Mouse (Mus musculus): ENCODE data around the gene Mrpl11.
A peak's percentile ranks its signal among the peaks of the same experiment; 100 is the strongest.
"Not testable (repeated sequence)": the region's sequence is repeated elsewhere in the genome, so short reads cannot be mapped to it uniquely, and the experiment has no call there.

Mrpl11 gene

GRCm38 (mm10) chr19:4961928-4962601, at the start of gene Mrpl11:
Gene Mrpl11 (plus strand): TSS chr19:4962147.
- peak; percentile 92 for DNase-seq

- DNase-seq, result no peak
Observed at GRCm38 (mm10) chr19:4915924-4916603, 45.9 kb upstream of the Mrpl11 start.

DNA sequence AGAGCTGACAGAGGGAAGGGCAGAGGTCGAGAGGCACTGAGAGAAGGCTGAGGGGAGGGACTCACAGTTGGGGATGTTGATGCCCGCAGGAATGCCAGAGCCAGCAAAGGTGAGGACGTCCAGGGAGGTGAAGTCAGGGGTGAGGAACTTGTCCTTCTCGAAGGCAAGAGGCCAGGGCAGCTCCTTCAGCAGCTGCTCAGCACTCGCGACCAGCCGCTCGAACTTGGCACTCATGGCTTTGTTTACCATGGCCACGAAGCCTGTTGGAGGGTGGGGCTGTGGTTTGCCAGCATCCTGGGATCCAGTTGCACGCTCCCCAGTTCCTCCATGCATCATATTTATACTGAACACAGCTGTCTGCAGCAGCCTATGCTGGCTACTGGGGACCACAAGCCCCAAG, 45.1 kb upstream of the Mrpl11 start:
- DNase-seq, result no peak

- no peak for DNase-seq
Observed at GRCm38 (mm10) chr19:4919652-4920051, 42.3 kb upstream of the Mrpl11 start.

- DNase-seq, result no peak
Observed at GRCm38 (mm10) chr19:4925121-4925860, 36.7 kb upstream of the Mrpl11 start.

- DNase-seq, result peak; percentile 98
Observed at GRCm38 (mm10) chr19:4927904-4928531, 33.9 kb upstream of the Mrpl11 start, which contains the start of gene Dpp3. Gene Dpp3 (minus strand): TSS chr19:4928287.

- DNase-seq, result no peak
Observed at GRCm38 (mm10) chr19:4928781-4929180, 33.2 kb upstream of the Mrpl11 start.

DNA sequence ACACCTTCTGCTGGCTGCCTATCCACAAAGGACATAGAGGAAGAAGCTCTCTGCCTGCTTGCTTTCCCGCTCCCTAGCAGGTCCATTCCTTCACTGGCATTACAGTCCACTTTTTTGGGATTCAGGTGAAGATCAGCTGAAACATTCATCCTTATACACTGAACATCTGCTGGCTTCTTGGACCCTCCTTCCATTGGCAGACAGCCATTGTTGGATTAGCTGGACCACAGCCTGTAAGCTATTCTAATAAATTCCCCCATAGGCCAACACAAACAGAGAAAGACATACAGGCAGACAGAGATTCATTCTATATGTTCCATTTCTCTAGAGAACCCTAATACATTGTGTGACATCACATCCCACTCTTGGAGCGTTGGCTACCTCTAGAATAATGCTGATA, 25.1 kb upstream of the Mrpl11 start:
- no peak for DNase-seq

DNA sequence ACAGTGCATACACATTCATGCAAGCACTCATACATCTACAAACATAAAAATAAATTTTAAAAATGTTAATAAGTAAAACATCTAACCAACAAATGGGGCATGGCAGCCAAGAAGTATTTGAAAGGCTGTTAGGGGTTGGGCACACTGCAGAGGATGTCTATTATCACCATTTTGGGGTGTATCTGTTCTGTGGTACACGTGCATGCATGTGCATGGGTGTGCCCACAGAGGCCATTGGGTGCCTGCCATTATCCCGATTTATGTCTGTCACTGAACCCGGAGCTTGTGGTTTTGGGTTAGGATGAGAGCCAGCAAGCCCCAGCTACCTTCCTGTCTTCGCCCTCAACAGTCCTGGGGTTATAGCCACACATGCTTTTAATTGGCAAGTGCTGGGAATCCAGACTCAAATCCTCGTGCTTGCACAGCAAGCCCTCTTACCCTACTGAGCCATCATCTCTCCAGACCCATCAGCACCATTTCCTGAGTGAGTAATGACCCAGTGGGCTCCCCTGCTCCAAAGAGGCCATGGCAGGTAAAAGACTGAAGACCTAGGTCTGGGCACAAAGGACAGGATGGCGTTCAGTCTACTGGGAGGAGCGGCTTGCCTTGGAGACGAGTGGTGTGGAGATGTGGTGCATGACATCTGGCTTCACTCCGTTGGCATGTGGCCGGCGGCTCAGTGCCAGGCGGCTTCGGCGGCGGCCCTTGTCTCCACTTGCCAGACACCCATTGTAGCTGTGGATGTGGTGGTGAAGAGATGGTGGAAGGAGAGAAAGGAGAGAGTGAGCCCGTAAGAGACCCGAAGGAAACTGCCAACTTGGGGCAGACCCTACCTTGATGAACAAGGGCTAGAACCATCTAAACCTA, 24.3 kb upstream of the Mrpl11 start:
- DNase-seq, result no peak

- DNase-seq, result peak; percentile 57
Observed at GRCm38 (mm10) chr19:4942551-4943252, 19.2 kb upstream of the Mrpl11 start, which contains the start of gene Peli3. Gene Peli3 (minus strand): TSS chr19:4943127.

DNA sequence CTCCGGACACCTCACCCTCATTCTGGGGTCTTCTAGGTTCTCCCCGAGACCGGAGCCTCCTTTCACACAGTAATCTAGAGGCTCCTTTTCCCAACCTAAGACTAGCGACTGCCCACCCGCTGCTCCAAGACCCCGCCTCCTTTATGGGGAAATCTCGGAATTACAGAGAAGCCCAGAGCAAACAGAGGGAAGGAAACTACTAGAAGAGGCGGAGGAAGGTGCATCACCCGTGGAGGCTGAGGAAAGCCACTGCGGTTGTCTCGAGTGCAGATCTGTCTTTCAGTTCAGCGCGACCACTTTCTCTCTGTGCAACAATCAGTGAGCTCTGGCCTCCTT, 18.7 kb upstream of the Mrpl11 start:
- DNase-seq, result no peak

- no peak for DNase-seq
Observed at GRCm38 (mm10) chr19:4945540-4945939, 16.4 kb upstream of the Mrpl11 start.

GRCm38 (mm10) chr19:4948641-4949040, 13.3 kb upstream of the Mrpl11 start:
- not testable (repeated sequence) for DNase-seq

- no peak for DNase-seq
Observed at GRCm38 (mm10) chr19:4968236-4968635, 6.3 kb downstream of the Mrpl11 start.

- DNase-seq, result peak; percentile 12
Observed at GRCm38 (mm10) chr19:4981767-4982166, 19.8 kb downstream of the Mrpl11 start.

GRCm38 (mm10) chr19:4989013-4989412, 27.1 kb downstream of the Mrpl11 start:
- peak; percentile 69 for DNase-seq

DNA sequence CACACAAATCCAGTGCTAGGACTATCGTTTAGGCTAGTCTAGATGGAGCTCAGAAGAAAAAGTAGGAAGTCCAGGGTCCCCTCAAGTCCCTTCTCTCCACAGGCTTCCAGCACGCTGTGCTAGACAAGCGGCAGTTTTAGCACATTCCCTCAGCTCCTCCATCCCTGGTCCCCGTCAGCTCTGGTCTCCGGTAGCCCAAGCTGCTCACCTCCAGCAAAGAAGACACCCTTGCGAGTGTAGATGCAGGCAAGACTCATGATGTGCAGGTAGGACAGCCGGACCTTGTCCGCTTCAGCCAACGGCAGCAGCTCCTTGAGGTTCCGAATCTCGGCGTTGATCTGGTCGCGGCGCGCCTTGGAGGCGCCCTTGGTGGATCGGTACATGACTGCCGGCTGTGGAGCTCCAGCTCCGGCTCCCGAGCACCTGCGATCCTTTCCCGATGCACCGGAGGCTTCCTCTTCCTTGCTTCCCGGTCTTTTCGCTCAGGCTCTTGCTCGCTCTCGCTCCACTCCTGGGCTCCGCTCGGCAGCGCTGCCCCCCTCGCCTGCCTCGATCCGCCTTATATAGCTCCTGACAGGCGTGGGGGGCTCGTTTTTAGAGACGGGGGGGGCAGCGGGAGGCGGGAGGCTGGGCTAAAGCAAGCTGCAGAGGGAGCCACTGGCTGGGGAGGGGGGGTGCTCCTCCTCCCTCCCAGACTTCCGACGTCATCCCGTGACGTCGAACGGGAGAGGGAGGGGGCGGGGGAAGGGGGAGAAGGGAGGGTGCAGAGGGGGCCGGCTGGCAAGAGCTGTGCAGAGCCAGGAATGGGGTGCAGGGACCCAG, 27.7 kb downstream of the Mrpl11 start:
- no peak for DNase-seq

DNA sequence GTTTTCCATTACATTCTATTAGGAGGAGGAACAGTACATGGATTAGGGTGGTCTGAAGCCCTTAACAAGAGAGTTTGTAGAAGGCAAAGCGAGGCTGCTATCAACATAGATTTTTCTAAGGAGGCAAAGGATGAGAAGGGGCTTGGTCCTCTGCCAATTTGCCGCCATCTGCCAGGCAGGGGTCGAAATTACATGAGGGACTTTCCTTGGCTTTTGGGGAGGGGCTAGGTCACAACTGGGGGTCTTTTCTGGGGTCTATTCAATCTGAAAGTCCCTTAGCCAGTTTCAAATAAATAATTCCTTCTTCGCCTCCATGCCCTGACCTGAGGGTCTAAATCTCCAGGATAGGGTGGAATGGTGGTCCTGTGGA, 28.3 kb downstream of the Mrpl11 start, which contains the start of gene Npas4:
Gene Npas4, minus strand, starts transcription at position 61 of the 370 bp plus-strand sequence.
- DNase-seq, result no peak

DNA sequence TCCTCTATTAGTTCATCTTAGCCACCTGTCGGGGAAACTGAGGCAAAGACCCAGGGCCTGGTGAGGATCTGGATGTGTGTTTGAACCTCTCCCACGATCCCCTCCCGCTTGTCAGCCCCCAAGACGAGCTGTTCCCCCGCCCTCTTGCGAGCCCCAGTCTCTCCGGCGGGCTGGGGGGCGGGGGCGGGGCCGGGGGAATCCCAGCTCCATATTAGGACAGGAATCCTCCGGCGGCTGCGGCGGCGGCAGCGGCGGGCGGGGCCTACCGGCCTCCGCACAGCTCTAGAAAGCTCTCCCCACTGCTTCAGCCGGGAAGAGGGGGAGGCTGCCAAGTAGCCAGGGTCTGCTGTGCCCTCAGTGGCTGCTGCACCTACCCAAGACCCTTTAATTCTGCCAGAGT, 28.8 kb downstream of the Mrpl11 start:
- DNase-seq, result no peak

DNA sequence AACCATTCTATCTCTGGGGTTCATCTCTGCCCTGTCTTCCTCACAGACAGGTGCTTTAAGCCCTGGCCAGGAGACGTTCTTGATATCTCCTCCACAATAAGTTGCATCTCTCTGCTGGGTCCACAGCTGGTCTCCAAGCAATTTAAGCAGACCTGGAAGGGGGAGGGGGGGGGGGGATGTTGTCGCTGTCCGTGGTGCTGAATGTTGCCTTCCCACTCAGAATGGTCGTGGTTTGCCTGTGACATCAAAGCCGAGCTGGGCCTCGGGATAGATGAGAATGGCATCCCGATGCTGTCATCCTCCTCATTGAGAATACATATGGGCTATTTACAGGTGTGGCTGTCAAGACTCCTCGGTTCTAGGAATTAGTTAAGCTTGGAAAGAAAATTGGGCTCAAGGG, 30.4 kb downstream of the Mrpl11 start:
- no peak for DNase-seq

- no peak for DNase-seq
Observed at GRCm38 (mm10) chr19:4992904-4993303, 31.0 kb downstream of the Mrpl11 start.
